Mouse (Mus musculus) mature B cell (primary cell): ENCODE results near the gene Olah.

Source experiments
- in situ Hi-C: fragments of 300-500 bp; cut with MboI; formaldehyde crosslinking; loops from 2 replicates; pipeline ENCODE4 v1.14.3; 2019

Olah gene

DNA sequence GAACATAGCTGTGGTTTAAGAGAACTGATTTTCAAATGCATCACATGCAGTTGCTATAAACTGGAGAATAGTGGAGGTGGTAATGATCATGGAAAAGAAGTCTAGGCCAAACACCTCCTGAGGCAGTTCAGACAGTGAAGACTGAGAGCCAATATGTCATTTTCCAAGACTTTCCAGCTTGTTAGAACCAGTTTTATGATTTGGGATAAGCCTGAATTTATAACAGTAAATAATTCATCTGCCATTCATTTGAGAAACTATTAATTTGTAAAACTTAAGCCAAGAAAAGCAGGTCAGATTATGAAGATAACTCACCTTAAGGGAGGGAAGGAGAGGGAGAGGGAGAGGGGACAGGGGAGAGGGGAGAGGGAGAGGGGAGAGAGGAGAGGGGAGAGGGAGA is 43.9 kb downstream of the Olah start:
- in situ Hi-C loops, result no loop called here

DNA sequence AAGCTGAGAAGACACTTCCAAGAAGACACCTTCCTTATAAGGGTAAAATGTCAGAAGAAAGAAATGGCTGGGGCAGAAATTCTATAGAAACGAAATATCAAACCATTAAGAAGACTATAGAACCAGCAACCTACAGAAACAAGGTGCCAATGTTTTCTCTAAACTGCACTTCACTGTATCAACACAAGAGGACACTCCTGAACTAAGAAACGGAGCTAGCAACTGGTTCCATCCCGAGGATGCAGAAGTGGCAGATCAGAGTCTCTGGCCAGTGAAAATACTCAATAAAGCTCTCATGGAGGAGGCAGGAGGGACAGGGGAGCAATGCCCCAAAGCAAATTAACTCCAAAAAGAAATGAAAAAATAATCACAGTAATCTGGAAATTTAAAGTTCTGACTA is 48.1 kb downstream of the Olah start:
- in situ Hi-C loops, result no loop called here

DNA sequence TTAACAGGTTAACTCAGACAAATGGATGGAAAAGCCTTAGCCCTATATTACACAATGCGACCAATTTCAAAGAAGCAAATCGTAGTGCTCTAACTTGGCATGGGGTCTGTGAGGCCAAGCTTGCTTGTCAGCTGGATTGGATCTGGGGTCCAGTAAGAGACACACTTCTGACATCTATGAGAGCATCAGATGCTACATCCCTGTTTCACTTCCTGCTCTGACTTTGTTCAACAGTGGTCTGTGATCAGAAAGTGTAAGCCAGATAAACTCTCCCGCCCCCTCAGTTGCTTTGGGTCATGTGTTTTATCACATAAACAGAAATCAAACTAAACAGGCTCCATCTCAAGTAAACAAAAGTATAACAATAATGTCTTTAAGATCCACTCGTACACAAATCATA is 48.6 kb downstream of the Olah start:
- in situ Hi-C loops, result no loop called here

DNA sequence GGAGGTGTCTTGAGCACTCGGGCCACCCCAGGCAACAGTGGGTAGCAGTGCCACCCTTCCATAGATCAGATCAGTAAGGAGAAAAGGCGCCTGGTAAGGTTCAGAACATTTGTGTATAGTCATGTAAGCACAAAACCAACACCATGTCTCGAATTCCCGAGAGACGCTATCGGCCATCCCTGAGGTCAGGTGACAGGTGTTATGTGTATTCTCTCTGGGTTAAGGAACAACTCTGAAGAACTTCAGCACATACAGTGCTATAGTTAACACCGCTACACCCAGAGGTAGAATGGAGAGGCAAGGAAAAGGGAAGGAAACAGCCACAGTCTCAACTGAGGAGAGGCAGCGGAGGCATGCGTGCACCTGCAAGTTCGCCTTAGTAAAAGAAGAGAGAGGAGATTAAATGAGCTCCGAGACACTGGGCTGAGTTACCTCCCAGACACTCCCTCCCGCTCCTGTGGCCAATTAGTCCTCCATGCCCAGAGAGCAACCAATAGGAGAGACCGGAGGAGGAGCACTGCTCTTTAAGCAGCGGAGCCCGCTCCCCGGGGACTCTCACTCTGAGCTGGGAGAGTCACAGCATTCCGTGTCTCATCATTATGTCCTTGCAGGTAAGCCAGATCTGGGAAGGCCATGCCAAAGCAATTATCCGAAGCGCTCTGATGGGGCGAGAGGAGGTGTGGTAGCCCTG is 61.3 kb downstream of the Olah start, which contains the start of gene Acbd7:
Acbd7 (plus strand) TSS at position 558 of the 691 bp plus-strand sequence.
- in situ Hi-C loops, result loop anchor here (10.0 kb wide), 2 partner anchors 89 to 459 kb away; partner anchors contain the start of genes Dclre1c and Meig1

DNA sequence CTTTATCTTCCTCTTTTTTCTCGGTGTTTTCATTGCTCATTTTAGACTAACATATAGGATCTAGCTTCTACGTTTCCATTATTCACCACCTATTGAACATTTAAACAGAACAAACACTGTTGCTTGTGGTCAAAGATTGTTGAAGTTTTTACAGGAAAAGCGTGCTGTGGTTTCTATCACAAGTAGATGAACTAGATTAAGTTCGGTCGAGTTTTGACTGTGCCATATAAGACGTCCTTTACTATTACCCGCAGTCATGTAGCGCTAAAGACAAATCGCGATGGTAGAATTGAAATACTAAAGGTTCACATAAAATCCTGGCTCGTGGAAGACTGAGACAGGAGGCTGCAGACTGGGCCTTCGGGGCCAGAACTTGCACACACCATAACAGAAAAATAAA is 63.2 kb downstream of the Olah start:
- in situ Hi-C loops, result loop anchor here (10.0 kb wide), 2 partner anchors 91 to 461 kb away; partner anchors contain the start of genes Dclre1c and Meig1

DNA sequence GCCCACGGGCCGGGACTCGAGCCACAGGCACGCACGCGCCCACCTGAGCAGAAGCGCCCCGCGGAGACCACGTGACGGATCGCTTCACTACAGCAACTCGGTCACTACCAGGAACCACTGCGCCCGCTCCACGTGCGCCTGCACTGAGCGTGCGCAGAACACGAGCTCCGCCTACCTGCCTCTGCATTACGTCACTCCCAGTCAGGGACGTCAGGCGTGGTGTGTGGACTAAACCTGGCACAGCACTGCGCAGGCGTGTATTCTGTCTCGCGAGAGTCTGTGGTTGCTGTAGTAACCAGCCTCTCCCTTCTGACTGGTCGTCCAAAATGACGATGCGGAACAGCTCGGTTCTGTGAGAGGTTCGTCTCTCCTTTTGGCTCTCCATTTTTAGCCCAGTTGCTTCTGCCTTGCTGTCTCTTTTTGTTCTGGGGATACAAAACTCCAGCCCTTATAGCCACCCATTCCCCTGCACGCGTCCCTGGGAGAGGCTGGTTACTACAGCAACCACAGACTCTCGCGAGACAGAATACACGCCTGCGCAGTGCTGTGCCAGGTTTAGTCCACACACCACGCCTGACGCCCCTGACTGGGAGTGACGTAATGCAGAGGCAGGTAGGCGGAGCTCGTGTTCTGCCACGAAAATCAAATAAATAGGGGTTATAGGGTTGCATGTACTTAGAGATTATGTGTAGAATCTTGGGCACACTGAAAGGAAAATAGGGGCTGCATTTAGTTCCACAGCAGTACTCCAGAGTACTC is 64.3 kb downstream of the Olah start, which contains the start of gene Rpp38:
Rpp38 (minus strand) TSS at position 160 of the 759 bp plus-strand sequence.
- in situ Hi-C loops, result loop anchor here (10.0 kb wide), 2 partner anchors 92 to 462 kb away; partner anchors contain the start of genes Dclre1c and Meig1

DNA sequence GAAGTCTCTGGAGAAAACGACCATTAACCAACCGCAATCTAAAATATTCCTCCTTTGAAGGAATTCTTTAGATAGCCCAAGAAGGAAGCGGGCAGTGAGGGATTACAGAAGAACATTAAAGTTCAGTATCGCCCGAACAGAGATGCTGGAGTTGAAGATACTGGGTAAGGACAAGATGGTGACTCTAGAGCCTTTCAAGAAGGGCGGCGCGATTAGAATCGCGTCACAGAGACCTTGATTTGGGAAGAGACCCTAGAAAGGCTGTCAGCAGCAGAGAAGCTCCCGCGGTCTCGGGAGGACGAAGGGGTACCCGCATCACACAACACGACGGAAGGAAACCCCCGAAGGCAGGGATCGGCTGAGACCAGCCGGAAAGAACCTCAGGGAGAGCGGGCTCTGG is 65.0 kb downstream of the Olah start:
- in situ Hi-C loops, result loop anchor here (10.0 kb wide), 2 partner anchors 93 to 463 kb away; partner anchors contain the start of genes Dclre1c and Meig1

DNA sequence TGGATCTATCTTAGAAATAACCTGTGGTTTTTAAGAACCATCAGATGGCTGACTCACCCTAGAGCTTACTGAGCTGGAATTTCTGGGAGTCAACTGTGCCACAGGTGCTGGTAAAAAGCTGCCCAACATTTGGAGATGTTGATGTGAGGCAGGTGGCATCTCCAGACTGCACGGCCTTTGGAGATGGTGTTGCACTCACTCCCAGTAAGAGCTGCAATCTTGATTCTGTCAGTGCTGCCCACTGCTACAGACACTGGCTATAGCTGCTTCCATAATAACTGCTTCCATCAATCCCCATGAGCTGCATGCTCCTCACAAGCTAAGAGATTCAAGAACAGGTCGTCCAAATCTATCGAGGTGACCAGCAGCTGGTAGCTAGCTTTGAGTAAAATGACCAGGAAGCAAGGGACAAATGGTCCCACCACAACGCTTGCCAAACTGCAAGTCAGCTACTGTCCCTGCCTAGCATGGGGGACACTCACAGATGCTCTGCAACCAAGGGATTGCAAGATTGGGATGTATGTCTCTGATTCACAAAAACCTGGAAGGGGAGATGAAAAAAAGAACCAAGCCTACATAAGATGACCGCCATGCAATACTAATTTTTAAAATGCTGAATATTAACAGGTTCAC is 65.8 kb downstream of the Olah start:
- in situ Hi-C loops, result loop anchor here (10.0 kb wide), 2 partner anchors 94 to 464 kb away; partner anchors contain the start of genes Dclre1c and Meig1

DNA sequence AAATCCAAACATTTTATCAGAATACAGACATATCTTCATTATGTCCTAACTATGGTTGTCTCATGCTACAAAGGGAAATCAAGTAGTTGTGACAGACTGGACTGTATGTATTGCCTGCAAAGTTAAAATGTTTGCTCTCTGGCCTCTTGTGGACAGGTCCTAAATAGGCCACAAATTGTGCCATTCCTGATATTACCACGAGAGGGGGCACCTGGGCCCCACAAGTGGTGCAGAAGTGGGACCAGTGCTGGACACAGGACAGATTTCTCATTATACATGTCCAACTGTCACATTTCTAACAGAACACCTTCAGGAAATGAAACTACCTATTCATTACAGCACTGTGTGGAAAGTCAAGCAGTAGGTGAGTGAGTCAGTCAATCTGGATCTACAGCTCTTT is 69.7 kb downstream of the Olah start:
- in situ Hi-C loops, result loop anchor here (5.0 kb wide), 1 partner anchor 35 kb away; no protein-coding TSS in a partner anchor

DNA sequence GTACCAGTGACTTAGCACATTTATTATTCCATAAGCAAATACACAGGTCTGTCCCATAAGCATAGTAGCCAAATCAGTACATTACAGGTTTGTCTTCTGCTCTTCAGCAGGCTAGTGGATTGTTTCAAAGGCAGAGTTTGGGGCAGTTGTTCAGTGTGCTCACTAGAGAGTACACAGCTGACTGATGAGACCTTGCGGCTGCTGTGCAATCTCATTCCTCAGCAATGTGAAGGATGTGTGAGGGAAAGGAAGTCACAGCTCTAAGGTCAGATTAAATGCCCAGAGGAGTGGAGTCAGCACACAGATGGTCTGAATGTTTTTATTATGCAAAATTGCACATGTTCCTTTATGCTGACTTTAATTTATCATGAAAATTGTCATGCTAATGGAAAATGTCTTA is 70.5 kb downstream of the Olah start:
- in situ Hi-C loops, result loop anchor here (5.0 kb wide), 1 partner anchor 34 kb away; no protein-coding TSS in a partner anchor

DNA sequence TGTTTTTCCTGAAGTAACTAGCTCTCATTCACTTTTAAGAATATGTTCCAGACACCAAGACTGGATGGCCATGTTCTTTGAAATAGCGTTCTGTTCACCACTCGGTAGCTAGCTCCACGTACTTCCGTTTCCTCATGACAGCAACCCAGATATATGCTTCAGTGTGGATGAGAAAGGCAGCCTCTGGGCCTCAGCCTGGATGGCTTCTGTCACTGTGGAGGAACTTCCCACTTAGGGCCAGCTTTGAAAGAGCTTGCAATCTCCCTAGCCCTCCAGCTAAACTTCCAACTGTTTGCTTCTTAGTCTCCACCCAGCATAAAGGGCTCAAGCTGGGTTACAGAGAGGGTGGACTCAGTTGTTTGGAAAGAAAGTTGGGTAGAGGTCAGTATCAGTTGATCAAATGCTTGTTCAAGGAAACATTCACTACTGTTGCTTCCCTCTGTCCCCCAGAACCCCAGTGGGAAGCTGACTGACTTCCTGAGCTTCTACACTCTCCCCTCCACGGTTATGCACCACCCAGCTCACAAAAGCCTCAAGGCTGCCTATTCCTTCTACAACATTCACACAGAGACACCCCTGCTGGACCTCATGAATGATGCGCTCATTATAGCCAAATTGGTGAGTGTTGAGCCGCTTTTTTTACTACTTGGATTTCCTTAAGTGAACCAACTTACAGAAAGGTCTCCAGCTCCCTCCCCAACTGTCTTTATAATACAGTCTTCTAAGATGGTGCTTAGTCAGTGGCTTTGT is 72.5 kb downstream of the Olah start:
- in situ Hi-C loops, result loop anchor here (5.0 kb wide), 1 partner anchor 32 kb away; no protein-coding TSS in a partner anchor

DNA sequence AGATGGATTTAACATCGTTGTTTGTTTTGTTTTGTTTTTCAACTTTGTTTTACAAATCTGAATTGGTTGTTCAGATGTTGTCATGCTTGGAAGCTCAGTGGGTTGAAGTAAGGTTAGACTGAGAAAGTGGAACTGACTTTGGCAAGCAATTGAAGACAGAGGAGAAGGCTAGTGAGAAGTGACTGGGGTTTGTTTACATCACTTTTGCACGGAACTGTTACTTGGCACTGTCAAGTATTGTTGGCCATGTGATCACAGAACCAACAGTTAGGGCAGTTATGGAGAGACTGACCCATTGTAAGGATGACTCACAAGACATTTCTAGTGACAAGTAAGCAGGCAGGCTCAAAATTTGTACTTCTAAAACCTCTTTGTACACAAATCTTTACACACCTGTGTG is 73.9 kb downstream of the Olah start:
- in situ Hi-C loops, result no loop called here

DNA sequence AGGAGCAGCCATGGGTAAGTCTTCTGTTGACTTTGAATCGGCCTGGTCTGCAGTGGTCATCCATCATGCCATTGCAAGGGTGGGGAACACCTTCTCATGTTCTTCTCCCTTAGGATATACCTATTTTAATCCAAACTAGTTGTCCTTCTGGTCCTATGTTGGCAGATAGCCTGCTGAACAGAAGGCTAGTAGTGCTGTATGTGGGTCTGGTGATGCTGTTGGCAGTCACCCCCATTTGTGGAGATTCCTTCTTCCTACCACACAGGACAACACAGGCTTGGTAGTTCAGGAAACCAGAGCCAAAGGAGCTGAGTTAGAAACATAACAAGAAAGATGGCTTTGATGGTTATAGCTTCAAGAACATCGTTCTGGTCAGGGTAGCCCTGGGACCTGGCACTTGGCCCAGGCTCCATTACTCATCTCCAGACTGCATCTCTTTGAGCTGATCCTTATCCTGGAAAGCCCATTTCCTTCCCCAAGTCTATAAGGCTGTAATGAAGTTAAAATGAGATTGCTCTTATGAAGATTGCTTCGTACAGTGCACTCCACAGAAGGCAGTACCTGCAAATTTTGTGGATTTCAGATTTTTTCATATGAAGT is 91.5 kb downstream of the Olah start:
- in situ Hi-C loops, result no loop called here

DNA sequence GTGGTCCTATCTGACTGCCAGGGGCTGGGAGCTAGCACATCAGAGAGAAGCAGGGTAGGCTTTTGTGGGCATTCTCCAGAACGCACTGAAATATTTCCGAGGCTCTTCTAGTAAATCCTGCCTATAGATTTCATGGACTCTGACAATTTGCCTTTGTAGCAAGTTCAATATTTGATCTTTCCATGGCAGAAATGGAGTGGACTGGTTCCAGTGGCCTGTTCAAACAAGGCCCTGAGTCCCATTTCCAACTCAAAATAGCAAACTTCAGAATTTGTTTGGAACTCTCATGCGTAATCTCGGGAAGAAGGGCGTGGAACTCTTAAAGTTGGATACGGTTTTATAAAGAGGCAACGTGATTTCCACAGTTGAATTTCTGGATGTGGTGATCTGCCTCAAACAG is 101.2 kb downstream of the Olah start:
- in situ Hi-C loops, result no loop called here

DNA sequence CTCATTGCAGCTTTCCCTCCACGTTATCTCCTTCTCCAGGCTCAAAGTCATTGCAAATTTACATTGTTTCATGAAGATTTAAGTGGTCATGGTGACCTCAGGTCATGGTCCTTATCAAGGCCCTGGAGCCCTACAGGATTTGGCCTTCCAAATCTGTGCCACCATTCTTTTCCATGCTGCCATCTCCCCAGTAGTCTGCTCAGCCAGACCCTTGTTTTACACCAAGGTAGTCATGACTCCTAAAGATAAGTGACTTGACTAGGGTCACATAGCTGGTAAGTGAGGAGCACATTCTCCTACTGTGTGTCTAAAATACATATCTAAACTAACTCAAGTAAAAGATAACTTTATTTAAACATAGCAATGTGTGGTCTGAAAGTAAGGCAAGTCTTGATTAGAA is 104.8 kb downstream of the Olah start:
- in situ Hi-C loops, result loop anchor here (5.0 kb wide), 1 partner anchor 35 kb away; no protein-coding TSS in a partner anchor
